Mouse (Mus musculus) myocyte (in vitro differentiated cells): ENCODE results near the gene Mfsd6l. TPM values are rescaled to one million over a fixed set of nuclear protein-coding genes. Genes with fewer than 3 reads are reported as not detected.

Source experiments
- H3K27me3 ChIP-seq: one replicate; pipeline ENCODE4 v1.6.1; 2011; ENCODE audit not compliant: control insufficient read depth, insufficient read depth, insufficient read length
- H3K36me3 ChIP-seq: one replicate; pipeline ENCODE4 v1.6.1; 2011; ENCODE audit not compliant: control insufficient read depth, insufficient read depth
- H3K4me2 ChIP-seq: one replicate; pipeline ENCODE4 v1.6.1; 2011; ENCODE audit warnings: low read depth, control low read depth
- H3K4me3 ChIP-seq: one replicate; pipeline ENCODE4 v1.5.1; 2011; ENCODE audit warnings: mild to moderate bottlenecking, control low read depth, moderate library complexity
- H3K79me2 ChIP-seq: one replicate; pipeline ENCODE4 v1.6.1; 2011; ENCODE audit not compliant: control insufficient read depth, insufficient read depth
- H3ac ChIP-seq: one replicate; pipeline ENCODE4 v1.6.1; 2011; ENCODE audit not compliant: control insufficient read depth, insufficient read length
- CEBPB ChIP-seq: IDR thresholded peaks from 2 replicates; pipeline ENCODE4 v1.6.1; 2011; ENCODE audit warnings: mild to moderate bottlenecking, moderate library complexity; ENCODE audit not compliant: poor library complexity, insufficient read depth, severe bottlenecking
- E2F4 ChIP-seq: IDR thresholded peaks from one replicate; pipeline ENCODE4 v1.6.1; 2011; ENCODE audit warnings: mild to moderate bottlenecking, control low read depth, moderate library complexity; ENCODE audit not compliant: insufficient read depth
- MAX ChIP-seq: IDR thresholded peaks from one replicate; pipeline ENCODE4 v1.6.1; 2011; ENCODE audit warnings: low read depth, mild to moderate bottlenecking, control low read depth
- MYOD1 ChIP-seq, 3 experiments: IDR thresholded peaks; one replicate each; pipeline ENCODE4 v1.6.1; 2011; ENCODE audit warnings: control low read depth in 2 of 3, low read depth in 2 of 3, mild to moderate bottlenecking in 2 of 3, moderate library complexity in 1 of 3; ENCODE audit not compliant: insufficient read length in 2 of 3, control insufficient read depth in 1 of 3
- MYOG ChIP-seq, 3 experiments: IDR thresholded peaks; one replicate each; pipeline ENCODE4 v1.6.1; 2011; ENCODE audit warnings: control low read depth in 2 of 3, low read depth in 2 of 3, mild to moderate bottlenecking in 2 of 3; ENCODE audit not compliant: insufficient read length in 2 of 3, control insufficient read depth in 1 of 3, insufficient read depth in 1 of 3
- POLR2A ChIP-seq: IDR thresholded peaks from one replicate; pipeline ENCODE4 v1.6.1; 2011; ENCODE audit warnings: low read depth, mild to moderate bottlenecking, control low read depth, moderate library complexity; ENCODE audit not compliant: insufficient read length
- POLR2AphosphoS2 ChIP-seq: IDR thresholded peaks from one replicate; pipeline ENCODE4 v1.6.1; 2011; ENCODE audit warnings: low read depth, control low read depth; ENCODE audit not compliant: insufficient read length
- REST ChIP-seq: IDR thresholded peaks from one replicate; pipeline ENCODE4 v1.6.1; 2011; ENCODE audit warnings: mild to moderate bottlenecking, control low read depth, moderate library complexity; ENCODE audit not compliant: insufficient read depth, insufficient read length
- SRF ChIP-seq: IDR thresholded peaks from one replicate; pipeline ENCODE4 v1.6.1; 2011; ENCODE audit warnings: low read depth; ENCODE audit not compliant: control insufficient read depth, insufficient read length
- TCF12 ChIP-seq: IDR thresholded peaks from one replicate; pipeline ENCODE4 v1.6.1; 2011; ENCODE audit warnings: mild to moderate bottlenecking, control low read depth; ENCODE audit not compliant: poor library complexity, insufficient read depth, severe bottlenecking
- TCF3 ChIP-seq: IDR thresholded peaks from one replicate; pipeline ENCODE4 v1.6.1; 2011; ENCODE audit warnings: low read depth, control low read depth; ENCODE audit not compliant: insufficient read length
- USF1 ChIP-seq: IDR thresholded peaks from one replicate; pipeline ENCODE4 v1.6.1; 2011; ENCODE audit warnings: low read depth, mild to moderate bottlenecking, control low read depth, moderate library complexity
- polyA plus RNA-seq: library from polyadenylated mRNA; unstranded; fragments of >200 nt; fragmentation: generic; extraction: Trizol; gene quantifications from one replicate; pipeline ENCODE4 v1.2.1, GENCODE M21; 2012; ENCODE audit warnings: missing spikeins

Gene Mfsd6l
- polyA plus RNA-seq, 1 experiment: not detected

DNA sequence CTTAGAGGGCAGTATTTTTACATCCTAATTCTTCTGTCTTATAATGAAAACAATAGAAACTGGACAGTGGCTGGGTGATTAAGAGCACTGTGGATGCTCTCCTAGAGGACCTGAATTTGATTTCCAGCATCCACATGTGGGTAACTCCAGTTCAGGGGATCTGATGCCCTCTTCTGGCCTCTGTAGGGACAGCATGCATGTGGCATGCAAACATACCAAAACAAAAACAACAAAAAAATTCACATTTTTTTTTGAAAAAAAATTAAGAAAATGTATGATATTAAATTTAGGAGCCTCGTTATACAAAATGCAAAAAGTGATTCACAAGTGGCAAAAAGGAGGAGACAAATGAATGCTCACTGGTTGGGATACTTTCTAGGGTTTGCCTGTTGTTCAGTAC lies 3.6 kb downstream of the Mfsd6l start:
- Histone ChIP-seq H3K36me3 (no peaks in the 10 kb centered on the region), H3K4me2 (no peak overlapping the region), H3ac (no peak overlapping the region), H3K4me3 (no peak overlapping the region), H3K27me3 (peaks cover 59% of the 10 kb centered on the region), H3K79me2 (no peaks in the 10 kb centered on the region)
- no peak for TF ChIP-seq TCF3
- TF ChIP-seq TCF12: no peak
- TF ChIP-seq SRF: no peak
- TF ChIP-seq MYOD1 (IDR thresholded peaks at IDR 0.05; ENCODE audit: control insufficient read depth in 1 of 3, insufficient read length in 2 of 3, low read depth in 2 of 3): no peak
- TF ChIP-seq MYOG (IDR thresholded peaks at IDR 0.05; ENCODE audit: control insufficient read depth in 1 of 3, insufficient read depth in 1 of 3, insufficient read length in 2 of 3, low read depth in 2 of 3): no peak
- TF ChIP-seq CEBPB: no peak
- TF ChIP-seq POLR2A: no peak
- TF ChIP-seq USF1: no peak
- TF ChIP-seq POLR2AphosphoS2: no peak
- no peak for TF ChIP-seq REST
- TF ChIP-seq MAX: no peak
- no peak for TF ChIP-seq E2F4

DNA sequence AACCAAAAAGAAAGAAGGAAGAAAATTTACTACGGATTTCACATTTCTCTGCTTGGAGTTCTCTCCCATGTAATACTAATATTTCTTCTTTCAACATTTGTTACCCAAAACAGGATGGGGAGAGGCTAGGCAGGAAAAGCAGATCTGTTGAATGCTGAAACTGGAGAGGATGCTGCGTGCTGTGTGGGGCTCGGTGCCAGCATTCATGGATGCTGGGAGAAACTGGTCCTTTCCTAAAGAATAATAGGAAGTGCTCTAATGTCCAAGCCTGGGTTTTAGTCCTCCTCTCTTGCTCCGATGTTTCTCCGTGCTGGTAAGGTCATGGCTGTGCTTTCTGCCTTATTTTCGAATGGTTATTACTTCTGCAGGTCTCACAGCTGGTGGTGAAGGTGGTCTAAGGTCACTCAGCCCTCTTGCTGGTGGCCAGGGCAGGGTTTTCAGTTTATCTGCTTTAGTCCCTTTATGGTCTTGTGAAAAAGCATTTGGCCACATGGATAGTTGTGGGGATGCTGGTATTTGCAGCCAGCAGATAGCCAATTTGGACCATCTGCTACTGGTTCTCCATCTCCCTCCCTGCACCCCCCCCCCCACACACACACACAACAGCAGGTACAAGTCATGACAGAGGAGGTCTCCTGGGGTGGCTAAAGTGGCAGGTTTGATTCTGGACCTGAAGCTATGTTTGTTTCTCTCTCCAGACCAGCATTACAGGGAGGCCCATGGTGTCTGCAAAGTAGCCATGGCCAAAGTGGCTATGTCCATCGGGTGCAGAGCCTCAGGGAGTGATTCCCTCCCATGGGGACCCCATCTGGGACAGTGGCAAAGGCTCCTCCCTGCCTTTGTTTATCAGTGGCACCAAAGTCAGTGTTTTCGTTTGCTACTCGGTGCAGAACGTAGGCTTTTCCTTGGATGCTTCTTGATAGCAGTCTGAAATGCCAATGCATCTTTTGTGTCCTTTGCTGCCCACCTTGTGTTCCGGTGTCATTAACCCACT lies 6.3 kb downstream of the Mfsd6l start:
- no peaks in the 10 kb centered on the region for H3K36me3 ChIP-seq
- H3K4me3 ChIP-seq: no peak overlapping the region
- no peaks in the 10 kb centered on the region for H3K79me2 ChIP-seq
- TF ChIP-seq USF1 (no peak), TCF3 (no peak), MYOD1 (IDR thresholded peaks at IDR 0.05; ENCODE audit: control insufficient read depth in 1 of 3, insufficient read length in 2 of 3, low read depth in 2 of 3) (no peak), TCF12 (no peak), E2F4 (no peak), CEBPB (no peak), MAX (no peak), POLR2AphosphoS2 (no peak), POLR2A (no peak), MYOG (IDR thresholded peaks at IDR 0.05; ENCODE audit: control insufficient read depth in 1 of 3, insufficient read depth in 1 of 3, insufficient read length in 2 of 3, low read depth in 2 of 3) (no peak), REST (no peak)
- H3ac ChIP-seq: no peak overlapping the region
- peaks cover 54% of the 10 kb centered on the region for H3K27me3 ChIP-seq
- no peak overlapping the region for H3K4me2 ChIP-seq

DNA sequence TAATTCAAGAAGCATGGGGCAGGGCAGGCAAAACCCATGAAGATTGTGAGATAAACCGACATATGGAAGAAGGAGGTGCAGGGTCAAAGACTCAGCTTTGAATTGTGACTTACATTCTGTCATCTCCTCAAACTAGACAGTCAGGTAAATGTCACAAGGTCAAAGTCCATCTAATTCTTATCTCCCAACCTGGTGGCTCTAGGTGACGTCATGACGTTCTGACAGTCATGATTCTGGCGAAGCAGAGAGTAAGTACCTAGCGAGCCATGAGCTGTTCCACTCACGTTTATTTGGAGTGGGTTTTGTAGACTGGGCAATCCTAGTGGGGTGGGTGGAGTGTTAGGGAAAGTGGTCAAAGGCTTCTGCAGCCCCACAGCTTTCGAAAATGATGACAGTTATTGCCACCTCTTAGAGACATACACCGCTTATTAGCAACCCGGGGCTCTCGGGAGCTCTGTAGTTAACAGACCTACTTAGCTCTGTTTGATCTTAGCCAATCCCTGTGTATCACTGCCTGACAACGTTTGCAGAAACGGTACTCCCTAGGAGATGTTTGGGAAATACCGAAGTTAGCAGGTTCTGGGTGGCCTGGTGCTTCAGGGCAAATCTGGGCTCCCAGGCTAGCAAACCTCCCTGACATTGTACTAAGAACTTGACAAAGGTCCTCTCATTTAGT lies 8.5 kb downstream of the Mfsd6l start:
- Histone ChIP-seq H3K4me2 (no peak overlapping the region), H3ac (no peak overlapping the region), H3K36me3 (no peaks in the 10 kb centered on the region), H3K79me2 (no peaks in the 10 kb centered on the region), H3K4me3 (no peak overlapping the region), H3K27me3 (peaks cover 53% of the 10 kb centered on the region)
- TF ChIP-seq REST: no peak
- TF ChIP-seq CEBPB: no peak
- no peak for TF ChIP-seq SRF
- no peak for TF ChIP-seq E2F4
- TF ChIP-seq TCF3: no peak
- no peak for TF ChIP-seq MYOD1 (IDR thresholded peaks at IDR 0.05; ENCODE audit: control insufficient read depth in 1 of 3, insufficient read length in 2 of 3, low read depth in 2 of 3)
- no peak for TF ChIP-seq POLR2AphosphoS2

DNA sequence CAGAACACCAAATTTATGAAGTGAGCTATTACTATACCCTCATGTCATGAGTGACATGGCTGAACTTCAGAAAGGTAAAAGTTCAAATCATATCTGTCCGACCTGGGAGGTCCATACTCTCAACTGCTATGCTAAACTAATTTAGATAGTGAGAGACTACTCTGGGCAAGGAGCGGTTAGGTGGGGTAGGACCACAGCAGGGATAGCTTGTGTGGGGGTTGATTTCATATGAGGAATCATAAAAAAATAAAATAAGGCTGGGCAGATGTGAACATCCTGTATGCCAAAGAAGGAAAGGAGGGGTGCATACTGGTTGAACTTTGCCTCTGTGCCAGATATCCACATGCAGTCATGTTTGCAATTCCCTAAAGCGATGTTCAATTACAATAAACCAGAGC lies 9.0 kb downstream of the Mfsd6l start:
- H3ac ChIP-seq: no peak overlapping the region

More for the DNA sequence above, 9.0 kb downstream of the Mfsd6l start:
- no peak overlapping the region for H3K4me2 ChIP-seq
- H3K79me2 ChIP-seq: no peaks in the 10 kb centered on the region
- H3K4me3 ChIP-seq: no peak overlapping the region
- TF ChIP-seq POLR2A: no peak
- no peak for TF ChIP-seq POLR2AphosphoS2
- no peak for TF ChIP-seq SRF
- TF ChIP-seq MYOD1 (IDR thresholded peaks at IDR 0.05; ENCODE audit: control insufficient read depth in 1 of 3, insufficient read length in 2 of 3, low read depth in 2 of 3): no peak
- TF ChIP-seq MAX: no peak
- no peak for TF ChIP-seq TCF12
- TF ChIP-seq MYOG (IDR thresholded peaks at IDR 0.05; ENCODE audit: control insufficient read depth in 1 of 3, insufficient read depth in 1 of 3, insufficient read length in 2 of 3, low read depth in 2 of 3): no peak
- TF ChIP-seq TCF3: no peak
- TF ChIP-seq USF1: no peak
- TF ChIP-seq CEBPB: no peak
- no peak for TF ChIP-seq E2F4
- no peak for TF ChIP-seq REST
- peaks cover 53% of the 10 kb centered on the region for H3K27me3 ChIP-seq
- no peaks in the 10 kb centered on the region for H3K36me3 ChIP-seq
